Mouse (Mus musculus) layer of hippocampus, adult 9-10 months (tissue): Measurements from ENCODE around the gene Ptpn20.

ENCODE experiments used
- DNase-seq: peaks from one replicate; pipeline ENCODE4 v3.0.0; 2022; ENCODE audit warnings: low spot score

Ptpn20 gene

GRCm38 (mm10) chr14:33677996-33678395 is 89.0 kb downstream of the Ptpn20 start:
- DNase-seq = no peak

- no peak for DNase-seq
Measured at GRCm38 (mm10) chr14:33678740-33679139, 89.7 kb downstream of the Ptpn20 start.

- DNase-seq = no peak
Measured at GRCm38 (mm10) chr14:33680621-33681020, 91.6 kb downstream of the Ptpn20 start.

- no peak for DNase-seq
Measured at GRCm38 (mm10) chr14:33682768-33683167, 93.8 kb downstream of the Ptpn20 start.

- no peak for DNase-seq
Measured at GRCm38 (mm10) chr14:33683701-33684100, 94.7 kb downstream of the Ptpn20 start.

GRCm38 (mm10) chr14:33687444-33688028 is 98.5 kb downstream of the Ptpn20 start:
- no peak for DNase-seq

GRCm38 (mm10) chr14:33689044-33689443 is 100.0 kb downstream of the Ptpn20 start:
- peak; percentile 13 for DNase-seq
